Mouse (Mus musculus): Measurements from ENCODE around the gene Fzd4.

- TF ChIP-seq ZNF384 (IDR thresholded peaks at IDR 0.05; ENCODE audit: low read depth, low read length) = no peak
- no peak for TF ChIP-seq MAFK (IDR thresholded peaks at IDR 0.05; ENCODE audit: insufficient read depth, low read depth, low read length)
- TF ChIP-seq CHD2 (IDR thresholded peaks at IDR 0.05; ENCODE audit: low read depth, low read length) = no peak
- TF ChIP-seq ZC3H11A (IDR thresholded peaks at IDR 0.05; ENCODE audit: borderline replicate concordance, low read depth, low read length) = no peak
- no peak for TF ChIP-seq HCFC1 (IDR thresholded peaks at IDR 0.05; ENCODE audit: borderline replicate concordance, insufficient read depth, low read length)
Measured at GRCm38 (mm10) chr7:89367643-89368042, 36.5 kb upstream of the Fzd4 start.
